Mouse (Mus musculus) erythroblast, embryonic 14.5 days (primary cell): ENCODE results near the gene H2-M10.6. TPM values are rescaled to one million over a fixed set of nuclear protein-coding genes. Genes with fewer than 3 reads are reported as not detected.

ENCODE experiments used
- H3K27me3 ChIP-seq: 2 replicates; pipeline ENCODE4 v1.6.1; 2012; ENCODE audit warnings: inconsistent platforms; ENCODE audit not compliant: control insufficient read depth
- H3K36me3 ChIP-seq: 2 replicates; pipeline ENCODE4 v1.6.1; 2012; ENCODE audit warnings: mild to moderate bottlenecking, inconsistent platforms; ENCODE audit not compliant: control insufficient read depth
- H3K4me1 ChIP-seq: 2 replicates; pipeline ENCODE4 v1.6.1; 2012; ENCODE audit warnings: inconsistent platforms; ENCODE audit not compliant: control insufficient read depth
- H3K4me3 ChIP-seq: replicated peaks from 2 replicates; pipeline ENCODE3; 2012; ENCODE audit warnings: moderate library complexity, mild to moderate bottlenecking, inconsistent platforms
- H3K9me3 ChIP-seq: 2 replicates; pipeline ENCODE4 v1.6.1; 2012; ENCODE audit warnings: low read length, inconsistent platforms, mixed read lengths; ENCODE audit not compliant: control insufficient read depth
- GATA1 ChIP-seq: IDR thresholded peaks from 2 replicates; pipeline ENCODE4 v1.6.1; 2012; ENCODE audit warnings: low read length, inconsistent platforms, mixed read lengths
- TAL1 ChIP-seq: IDR thresholded peaks from 3 replicates; pipeline ENCODE4 v1.6.1; 2012; ENCODE audit warnings: low read length, inconsistent platforms, mixed read lengths
- polyA plus RNA-seq: library from polyadenylated mRNA; stranded (reverse); fragments of >175 nt; gene quantifications from 2 replicates; pipeline ENCODE4 v1.2.3, GENCODE M21; 2012

Gene H2-M10.6
- polyA plus RNA-seq, 1 experiment, result not detected

- no peak for TF ChIP-seq GATA1
- no peak for TF ChIP-seq TAL1
- H3K4me1 ChIP-seq, result peaks cover 46% of the 10 kb centered on the region
- H3K36me3 ChIP-seq, result peaks cover 2% of the 10 kb centered on the region
- peaks cover 2% of the 10 kb centered on the region for H3K27me3 ChIP-seq
- H3K9me3 ChIP-seq, result no peaks in the 10 kb centered on the region
- H3K4me3 ChIP-seq, result no peak overlapping the region
These were observed 27.0 kb downstream of the H2-M10.6 start for GRCm38 (mm10) chr17:36839001-36839400.

GRCm38 (mm10) chr17:36839931-36840330 lies 28.0 kb downstream of the H2-M10.6 start:
- Histone ChIP-seq H3K4me1 (peaks cover 55% of the 10 kb centered on the region), H3K9me3 (no peaks in the 10 kb centered on the region), H3K4me3 (no peak overlapping the region), H3K27me3 (no peaks in the 10 kb centered on the region; the same call in 1 of the 2 replicates), H3K36me3 (peaks cover 2% of the 10 kb centered on the region)
- no peak for TF ChIP-seq GATA1
- no peak for TF ChIP-seq TAL1

GRCm38 (mm10) chr17:36840961-36841445 lies 29.0 kb downstream of the H2-M10.6 start:
- no peak for TF ChIP-seq TAL1
- no peak for TF ChIP-seq GATA1
- Histone ChIP-seq H3K9me3 (no peaks in the 10 kb centered on the region), H3K27me3 (no peaks in the 10 kb centered on the region), H3K4me1 (peaks cover 59% of the 10 kb centered on the region), H3K36me3 (peaks cover 2% of the 10 kb centered on the region), H3K4me3 (no peak overlapping the region)

GRCm38 (mm10) chr17:36843696-36844095 lies 31.7 kb downstream of the H2-M10.6 start:
- Histone ChIP-seq H3K36me3 (peaks cover 5% of the 10 kb centered on the region), H3K27me3 (no peaks in the 10 kb centered on the region), H3K9me3 (no peaks in the 10 kb centered on the region), H3K4me3 (no peak overlapping the region), H3K4me1 (peaks cover 41% of the 10 kb centered on the region)
- no peak for TF ChIP-seq TAL1
- no peak for TF ChIP-seq GATA1

- Histone ChIP-seq H3K27me3 (no peaks in the 10 kb centered on the region), H3K36me3 (peaks cover 5% of the 10 kb centered on the region), H3K4me1 (peaks cover 38% of the 10 kb centered on the region), H3K9me3 (no peaks in the 10 kb centered on the region), H3K4me3 (peak overlapping the region; percentile 7)
- TF ChIP-seq GATA1 (no peak), TAL1 (no peak)
These were observed 32.3 kb downstream of the H2-M10.6 start for GRCm38 (mm10) chr17:36844286-36844719.

GRCm38 (mm10) chr17:36844725-36845124 lies 32.8 kb downstream of the H2-M10.6 start:
- Histone ChIP-seq H3K4me1 (peaks cover 38% of the 10 kb centered on the region), H3K9me3 (no peaks in the 10 kb centered on the region), H3K4me3 (no peak overlapping the region), H3K27me3 (no peaks in the 10 kb centered on the region), H3K36me3 (peaks cover 5% of the 10 kb centered on the region)
- TF ChIP-seq GATA1 (no peak), TAL1 (no peak)

GRCm38 (mm10) chr17:36848911-36849310 lies 36.9 kb downstream of the H2-M10.6 start:
- H3K4me1 ChIP-seq, result peaks cover 44% of the 10 kb centered on the region
- no peak overlapping the region for H3K4me3 ChIP-seq
- TF ChIP-seq GATA1 (no peak), TAL1 (no peak)
- peaks cover 35% of the 10 kb centered on the region for H3K36me3 ChIP-seq
- no peaks in the 10 kb centered on the region for H3K9me3 ChIP-seq
- H3K27me3 ChIP-seq, result no peaks in the 10 kb centered on the region

GRCm38 (mm10) chr17:36849992-36850391 lies 38.0 kb downstream of the H2-M10.6 start:
- H3K36me3 ChIP-seq, result peaks cover 39% of the 10 kb centered on the region
- H3K4me1 ChIP-seq, result peaks cover 33% of the 10 kb centered on the region
- no peaks in the 10 kb centered on the region for H3K27me3 ChIP-seq
- no peak for TF ChIP-seq GATA1
- TF ChIP-seq TAL1, result no peak
- no peak overlapping the region for H3K4me3 ChIP-seq
- no peaks in the 10 kb centered on the region for H3K9me3 ChIP-seq

- Histone ChIP-seq H3K36me3 (peaks cover 45% of the 10 kb centered on the region), H3K27me3 (no peaks in the 10 kb centered on the region), H3K4me1 (peaks cover 23% of the 10 kb centered on the region), H3K4me3 (no peak overlapping the region), H3K9me3 (no peaks in the 10 kb centered on the region)
- TF ChIP-seq GATA1, result no peak
- no peak for TF ChIP-seq TAL1
These were observed 39.2 kb downstream of the H2-M10.6 start for GRCm38 (mm10) chr17:36851200-36851599.

- Histone ChIP-seq H3K9me3 (no peaks in the 10 kb centered on the region), H3K4me1 (peaks cover 20% of the 10 kb centered on the region), H3K4me3 (no peak overlapping the region), H3K27me3 (no peaks in the 10 kb centered on the region), H3K36me3 (peaks cover 47% of the 10 kb centered on the region)
- TF ChIP-seq GATA1 (no peak), TAL1 (no peak)
These were observed 39.7 kb downstream of the H2-M10.6 start for GRCm38 (mm10) chr17:36851627-36852026.
